In the genomic region with DNA sequence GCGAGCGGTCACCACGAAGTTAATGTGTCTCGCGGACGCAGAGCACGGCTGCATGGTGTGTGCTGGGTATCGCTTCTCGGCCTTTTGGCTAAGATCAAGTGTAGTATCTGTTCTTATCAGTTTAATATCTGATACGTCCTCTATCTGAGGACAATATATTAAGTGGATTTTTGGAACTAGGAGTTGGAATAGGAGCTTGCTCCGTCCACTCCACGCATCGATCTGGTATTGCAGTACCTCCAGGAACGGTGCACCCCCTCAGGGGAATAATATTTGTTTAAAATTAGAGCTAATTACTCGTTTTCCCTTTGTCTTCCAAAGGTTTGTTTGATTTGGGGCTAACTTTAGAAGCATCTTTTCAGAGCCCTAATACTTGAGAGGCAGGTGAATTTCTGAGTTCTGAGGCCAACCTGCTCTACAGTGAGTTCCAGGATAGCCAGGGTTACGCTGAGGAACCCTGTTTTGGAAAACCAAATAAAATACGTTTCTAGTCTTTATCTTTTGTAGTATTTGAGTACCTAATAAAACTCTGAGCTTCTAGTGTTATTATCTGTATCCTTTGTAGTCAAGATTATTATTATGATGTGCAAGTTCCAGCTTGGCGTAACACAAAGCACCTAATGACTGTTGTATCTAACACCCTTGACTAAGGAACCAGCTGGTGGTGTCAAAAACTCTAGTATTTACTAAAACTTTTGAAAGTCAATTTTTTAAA, we compare ENCODE assay signal across 8 mouse cellular contexts. TPM values are rescaled to one million over a fixed set of nuclear protein-coding genes. Genes with fewer than 3 reads are reported as not detected.
DNase-seq lines count a peak whose midpoint lies in the region; ATAC-seq and TF ChIP-seq lines count a peak whose summit lies in the region.

No protein-coding gene starts in this region.

- H3K27me3 ChIP-seq in cerebellum, adult 2 months (ENCODE audit: control insufficient read depth, insufficient read depth, low read length) = no peaks in the 10 kb centered on the region
- H3K27me3 ChIP-seq in intestine, embryonic 14.5 days (replicated peaks; ENCODE audit: control insufficient read depth, insufficient read depth, low read length) = no peaks in the 10 kb centered on the region
- H3K27me3 ChIP-seq in lung, postnatal 0 days (replicated peaks; ENCODE audit: insufficient read depth, low read length) = 0 out of 2 replicates have a peak, but pooled peaks cover 4% of the 10 kb centered on the region
- H3K27me3 ChIP-seq in stomach, embryonic 14.5 days (ENCODE audit: control insufficient read depth, insufficient read depth, low read length) = 0 out of 2 replicates have a peak, but pooled peaks cover 5% of the 10 kb centered on the region

- WGBS in cerebellum, adult 2 months = 14% methylated on average over 11 of the region's 18 CpGs
- 1% methylated on average over 9 of the region's 18 CpGs for WGBS in intestine, embryonic 14.5 days
- 2% methylated on average over 10 of the region's 18 CpGs for WGBS in lung, postnatal 0 days
- under 1% methylated on average over 9 of the region's 18 CpGs for WGBS in stomach, embryonic 14.5 days

- 0 out of 2 replicates have a peak, but pooled peaks have one; percentile 10 for TF ChIP-seq EP300 in lung, postnatal 0 days (IDR thresholded peaks at IDR 0.05)

- DNase-seq in cerebellum, adult 2 months = peak in 1 of 2 experiments; percentile 51
- peak; percentile 48 for DNase-seq in thymus, postnatal 0 days (ENCODE audit: low spot score)
- no peak for DNase-seq in thymus, adult 18-20 months
- DNase-seq in intestine, embryonic 14.5 days (ENCODE audit: low spot score) = peak; percentile 64
- DNase-seq in lung, postnatal 0 days (ENCODE audit: low spot score) = peak; percentile 75

- TF ChIP-seq POLR2A in cerebellum, adult 2 months (IDR thresholded peaks at IDR 0.05; ENCODE audit: borderline replicate concordance, insufficient read depth, low read length) = no peak

- TF ChIP-seq CTCF in cerebellum, adult 2 months (IDR thresholded peaks at IDR 0.05; ENCODE audit: borderline replicate concordance, insufficient read depth, low read depth, low read length) = no peak
- no peak for TF ChIP-seq CTCF in lung, postnatal 0 days (IDR thresholded peaks at IDR 0.05)

- peak overlapping the region; percentile 70 for H3K4me2 ChIP-seq in intestine, embryonic 14.5 days (ENCODE audit: low read length)
- H3K4me2 ChIP-seq in lung, postnatal 0 days (replicated peaks; ENCODE audit: low read depth, low read length) = peak overlapping the region; percentile 63; the same call in 1 of the 2 replicates
- no peak overlapping the region for H3K4me2 ChIP-seq in stomach, embryonic 14.5 days (replicated peaks; ENCODE audit: low read depth, low read length)

- no peak for ATAC-seq in cerebellum, adult (ENCODE audit: insufficient number of reproducible peaks, low FRiP score, low TSS enrichment)
- ATAC-seq in erythroblast, adult 5-6 weeks (replicated peaks; ENCODE audit: low FRiP score, poor library complexity, severe bottlenecking) = peak; percentile 39
- peak; percentile 89 for ATAC-seq in intestine, embryonic 14.5 days (replicated peaks; ENCODE audit: low FRiP score, low TSS enrichment, low read depth)
- peak; percentile 75 for ATAC-seq in lung, postnatal 0 days
- ATAC-seq in stomach, embryonic 14.5 days (ENCODE audit: insufficient number of reproducible peaks, insufficient read depth, low FRiP score, low read depth) = peak; percentile 86

- no peaks in the 10 kb centered on the region for H3K9me3 ChIP-seq in intestine, embryonic 14.5 days (ENCODE audit: control insufficient read depth, low read length)
- H3K9me3 ChIP-seq in lung, postnatal 0 days (ENCODE audit: low read length) = no peaks in the 10 kb centered on the region
- H3K9me3 ChIP-seq in stomach, embryonic 14.5 days (ENCODE audit: control insufficient read depth, low read depth, low read length) = no peaks in the 10 kb centered on the region

- H3K4me3 ChIP-seq in cerebellum, adult 2 months (replicated peaks; ENCODE audit: insufficient read depth, low read depth, low read length) = no peak overlapping the region
- H3K4me3 ChIP-seq in intestine, embryonic 14.5 days (ENCODE audit: low read depth, low read length) = 0 out of 2 replicates have a peak overlapping the region, but pooled peaks have one; percentile 47
- peak overlapping the region; percentile 50 for H3K4me3 ChIP-seq in lung, postnatal 0 days (ENCODE audit: low read depth, low read length)
- peak overlapping the region; percentile 29 for H3K4me3 ChIP-seq in stomach, embryonic 14.5 days (ENCODE audit: low read depth, low read length)

- H3K27ac ChIP-seq in cerebellum, adult 2 months (ENCODE audit: insufficient read depth, low read length) = 0 out of 2 replicates have a peak overlapping the region, but pooled peaks have one; percentile 15
- H3K27ac ChIP-seq in intestine, embryonic 14.5 days (ENCODE audit: low read depth) = peak overlapping the region; percentile 43; the same call in 1 of the 2 replicates
- no peak overlapping the region for H3K27ac ChIP-seq in lung, postnatal 0 days (ENCODE audit: low read length)
- H3K27ac ChIP-seq in stomach, embryonic 14.5 days (ENCODE audit: low read length) = no peak overlapping the region; the same call in 1 of the 2 replicates

- no peaks in the 10 kb centered on the region for H3K36me3 ChIP-seq in intestine, embryonic 14.5 days (ENCODE audit: control insufficient read depth, insufficient read depth, low read length)
- H3K36me3 ChIP-seq in lung, postnatal 0 days (ENCODE audit: insufficient read depth, low read length) = no peaks in the 10 kb centered on the region
- no peaks in the 10 kb centered on the region for H3K36me3 ChIP-seq in stomach, embryonic 14.5 days (ENCODE audit: control insufficient read depth, insufficient read depth, low read length)

- no peaks in the 10 kb centered on the region for H3K4me1 ChIP-seq in cerebellum, adult 2 months (ENCODE audit: control insufficient read depth, insufficient read depth, low read length)
- H3K4me1 ChIP-seq in intestine, embryonic 14.5 days (replicated peaks; ENCODE audit: control insufficient read depth, insufficient read depth, low read length) = no peaks in the 10 kb centered on the region
- H3K4me1 ChIP-seq in lung, postnatal 0 days (ENCODE audit: insufficient read depth, low read depth, low read length) = no peaks in the 10 kb centered on the region
- no peaks in the 10 kb centered on the region for H3K4me1 ChIP-seq in stomach, embryonic 14.5 days (ENCODE audit: control insufficient read depth, insufficient read depth, low read length)

- peak overlapping the region; percentile 46 for H3K9ac ChIP-seq in intestine, embryonic 14.5 days (ENCODE audit: low read length)
- peak overlapping the region; percentile 34; the same call in 1 of the 2 replicates for H3K9ac ChIP-seq in lung, postnatal 0 days (replicated peaks; ENCODE audit: low read depth)
- H3K9ac ChIP-seq in stomach, embryonic 14.5 days (replicated peaks; ENCODE audit: low read depth, low read length) = 0 out of 2 replicates have a peak overlapping the region, but pooled peaks have one; percentile 38

RNA-seq across cellular contexts. Expression of gene Mreg, which starts 14.2 kb away (rescaled TPM):
- 22.7 and 25.8 TPM in 2 replicates for polyA plus RNA-seq in cerebellum, adult 2 months (2012; rRNA removed)
- polyA plus RNA-seq in thymus, postnatal 0 days (2015; fragmentation: Nextera tagmentation; extraction: Ambion mirVana) = 74.9 and 80.1 TPM in 2 replicates
- total RNA-seq in erythroblast, adult 5-6 weeks (2015; ENCODE audit: low replicate concordance) = 0.63 TPM in 1 of 2 replicates, not detected in the other
- 1.1 TPM in 1 of 2 replicates, not detected in the other for total RNA-seq in erythroblast, adult 5-6 weeks (2017; ENCODE audit: low replicate concordance)
- 9.6 and 12.4 TPM in 2 replicates for polyA plus RNA-seq in intestine, embryonic 14.5 days (2014; fragmentation: Nextera tagmentation; extraction: Ambion mirVana)
- polyA plus RNA-seq in lung, postnatal 0 days (2015; fragmentation: Nextera tagmentation; extraction: Ambion mirVana) = 0.57 and 0.98 TPM in 2 replicates
- 9.2 and 9.7 TPM in 2 replicates for polyA plus RNA-seq in stomach, embryonic 14.5 days (2014; fragmentation: Nextera tagmentation; extraction: Ambion mirVana)

RNA-seq across cellular contexts. Expression of gene Pecr, which starts 57.8 kb away (rescaled TPM):
- polyA plus RNA-seq in cerebellum, adult 2 months (2012; rRNA removed) = 6.2 and 6.8 TPM in 2 replicates
- 15.3 and 15.6 TPM in 2 replicates for polyA plus RNA-seq in thymus, postnatal 0 days (2015; fragmentation: Nextera tagmentation; extraction: Ambion mirVana)
- total RNA-seq in erythroblast, adult 5-6 weeks (2015; ENCODE audit: low replicate concordance) = 3.6 TPM in 1 of 2 replicates, not detected in the other
- 0.34 and 2.1 TPM in 2 replicates for total RNA-seq in erythroblast, adult 5-6 weeks (2017; ENCODE audit: low replicate concordance)
- polyA plus RNA-seq in intestine, embryonic 14.5 days (2014; fragmentation: Nextera tagmentation; extraction: Ambion mirVana) = 41.3 and 46.1 TPM in 2 replicates
- 11.1 and 12.0 TPM in 2 replicates for polyA plus RNA-seq in lung, postnatal 0 days (2015; fragmentation: Nextera tagmentation; extraction: Ambion mirVana)
- 35.0 and 35.7 TPM in 2 replicates for polyA plus RNA-seq in stomach, embryonic 14.5 days (2014; fragmentation: Nextera tagmentation; extraction: Ambion mirVana)

RNA-seq across cellular contexts. Expression of gene Tmem169, which starts 57.8 kb away (rescaled TPM):
- 16.4 and 18.3 TPM in 2 replicates for polyA plus RNA-seq in cerebellum, adult 2 months (2012; rRNA removed)
- 7.1 and 8.0 TPM in 2 replicates for polyA plus RNA-seq in thymus, postnatal 0 days (2015; fragmentation: Nextera tagmentation; extraction: Ambion mirVana)
- not detected in 2 replicates for total RNA-seq in erythroblast, adult 5-6 weeks (2015; ENCODE audit: low replicate concordance)
- not detected in 2 replicates for total RNA-seq in erythroblast, adult 5-6 weeks (2017; ENCODE audit: low replicate concordance)
- polyA plus RNA-seq in intestine, embryonic 14.5 days (2014; fragmentation: Nextera tagmentation; extraction: Ambion mirVana) = 4.2 TPM in 2 replicates
- polyA plus RNA-seq in lung, postnatal 0 days (2015; fragmentation: Nextera tagmentation; extraction: Ambion mirVana) = 0.07 and 0.10 TPM in 2 replicates
- polyA plus RNA-seq in stomach, embryonic 14.5 days (2014; fragmentation: Nextera tagmentation; extraction: Ambion mirVana) = 2.6 and 3.7 TPM in 2 replicates

Comparison
In these comparisons a context has a peak if more than half of its experiments do, and no peak if none do; other contexts are left out.
1. DNase-seq: peak in thymus, postnatal 0 days (single experiment), intestine, embryonic 14.5 days (single experiment) and lung, postnatal 0 days (single experiment); none in thymus, adult 18-20 months (0 of 2).
2. H3K27ac ChIP-seq: peak in cerebellum, adult 2 months (single experiment) and intestine, embryonic 14.5 days (single experiment); none in lung, postnatal 0 days (single experiment) and stomach, embryonic 14.5 days (single experiment).
3. Peak in every context shown above with its lines, with median percentiles within 50 percentile points of each other: H3K9ac ChIP-seq.